Mouse (Mus musculus) C2C12 (cell line): ENCODE results near the gene Rnf213.

ENCODE experiments used
- CTCF ChIP-seq: IDR thresholded peaks from one replicate; pipeline ENCODE4 v1.5.1; 2011; ENCODE audit not compliant: control insufficient read depth, insufficient read depth, insufficient read length
- FOSL1 ChIP-seq: IDR thresholded peaks from one replicate; pipeline ENCODE4 v1.8.0; 2011; ENCODE audit warnings: mild to moderate bottlenecking, low read length; ENCODE audit not compliant: poor library complexity, insufficient read depth, severe bottlenecking
- MYOD1 ChIP-seq: IDR thresholded peaks from one replicate; pipeline ENCODE4 v1.6.1; 2011; ENCODE audit warnings: low read depth; ENCODE audit not compliant: control insufficient read depth, insufficient read length
- USF1 ChIP-seq: IDR thresholded peaks from one replicate; pipeline ENCODE4 v1.6.1; 2011; ENCODE audit warnings: low read depth, mild to moderate bottlenecking, control low read depth, moderate library complexity

DNA sequence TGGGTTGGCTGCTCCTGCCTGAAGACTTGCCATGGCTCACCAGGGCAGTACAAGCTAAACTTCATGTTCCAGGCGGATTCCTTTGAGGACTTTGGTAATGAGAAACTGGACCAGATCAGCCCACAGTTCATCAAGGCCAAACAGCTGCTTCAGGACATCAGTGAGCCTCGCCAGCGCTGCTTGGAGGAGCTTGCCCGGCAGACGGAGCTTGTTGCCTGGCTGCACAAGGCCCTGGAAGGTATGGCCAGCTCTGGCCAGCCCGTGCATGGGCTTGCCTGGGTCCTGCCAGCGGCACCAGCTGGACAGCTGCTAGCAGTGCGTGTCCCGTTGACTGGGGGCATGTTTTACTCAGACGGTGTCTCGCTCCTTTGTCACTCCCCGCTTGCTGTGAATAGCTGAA is 38.6 kb downstream of the Rnf213 start:
- no peak for TF ChIP-seq CTCF
- no peak for TF ChIP-seq FOSL1
- TF ChIP-seq MYOD1 = no peak
- no peak for TF ChIP-seq USF1
